Mouse (Mus musculus): Measurements from ENCODE around the gene Nlrp9a. TPM values are rescaled to one million over a fixed set of nuclear protein-coding genes. Genes with fewer than 3 reads are reported as not detected.
"Not testable (repeated sequence)": the region's sequence is repeated elsewhere in the genome, so short reads cannot be mapped to it uniquely, and the experiment has no call there.

Nlrp9a gene
- polyA plus RNA-seq (2015; fragmentation: Nextera tagmentation; extraction: Ambion mirVana) = not detected in 2 replicates

- WGBS = 76% methylated on average over 2 of the region's 2 CpGs
- not testable (repeated sequence) for H3K27me3 ChIP-seq
Measured at GRCm38 (mm10) chr7:26534723-26535122, at the start of gene Nlrp9a. Gene Nlrp9a (plus strand): TSS chr7:26535023.

GRCm38 (mm10) chr7:26489514-26489913 lies 45.3 kb upstream of the Nlrp9a start:
- ATAC-seq (ENCODE audit: low FRiP score); H3K27ac ChIP-seq: not testable (repeated sequence)
- 81% methylated on average over 18 of the region's 18 CpGs for WGBS

More at GRCm38 (mm10) chr7:26534723-26535122, at the start of gene Nlrp9a:
- not testable (repeated sequence) for H3K9me3 ChIP-seq; H3K27ac ChIP-seq; H3K9ac ChIP-seq; H3K4me3 ChIP-seq; H3K4me1 ChIP-seq (replicated peaks); H3K4me2 ChIP-seq; ATAC-seq (ENCODE audit: low FRiP score); H3K36me3 ChIP-seq

DNA sequence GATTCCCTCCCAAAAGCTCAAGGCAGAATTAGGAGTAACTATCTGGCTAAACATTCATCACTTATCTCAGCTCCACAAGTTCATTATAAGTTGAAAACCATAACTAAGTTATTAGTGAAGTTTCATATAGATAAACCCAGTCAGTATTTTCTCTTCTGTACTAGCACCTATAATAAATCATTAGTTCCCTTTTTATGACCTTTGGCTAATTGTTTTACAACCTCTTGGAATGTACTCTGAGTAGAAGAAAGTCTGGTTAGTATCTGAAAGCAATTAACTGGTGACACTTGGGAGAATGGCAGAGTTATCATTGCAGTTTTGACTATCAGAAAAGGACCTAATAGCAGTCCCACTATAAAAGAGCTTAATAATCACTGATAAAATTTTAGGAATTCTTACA lies 54.3 kb downstream of the Nlrp9a start:
- no peaks in the 10 kb centered on the region for H3K36me3 ChIP-seq
- H3K27me3 ChIP-seq = no peaks in the 10 kb centered on the region
- H3K9ac ChIP-seq = no peak overlapping the region
- no peaks in the 10 kb centered on the region for H3K9me3 ChIP-seq
- H3K4me1 ChIP-seq (replicated peaks) = no peaks in the 10 kb centered on the region
- no peak for ATAC-seq (ENCODE audit: low FRiP score)
- H3K4me2 ChIP-seq = no peak overlapping the region
- H3K27ac ChIP-seq = no peak overlapping the region
- no peak overlapping the region for H3K4me3 ChIP-seq

More at GRCm38 (mm10) chr7:26489514-26489913, 45.3 kb upstream of the Nlrp9a start:
- not testable (repeated sequence) for H3K9ac ChIP-seq; H3K36me3 ChIP-seq; H3K9me3 ChIP-seq; H3K27me3 ChIP-seq; H3K4me3 ChIP-seq; H3K4me2 ChIP-seq; H3K4me1 ChIP-seq (replicated peaks)

- no peak overlapping the region for H3K27ac ChIP-seq
- H3K4me3 ChIP-seq = no peak overlapping the region
Measured at GRCm38 (mm10) chr7:26589774-26590173, 55.0 kb downstream of the Nlrp9a start.

GRCm38 (mm10) chr7:26618364-26618763 lies 83.5 kb downstream of the Nlrp9a start, which contains the start of gene Vmn1r185:
Gene Vmn1r185 (minus strand): TSS chr7:26618464.
- 77% methylated on average over 1 of the region's 1 CpGs for WGBS
- H3K4me2 ChIP-seq; H3K9ac ChIP-seq; H3K4me3 ChIP-seq; H3K36me3 ChIP-seq; H3K4me1 ChIP-seq (replicated peaks); H3K27me3 ChIP-seq; H3K27ac ChIP-seq; ATAC-seq (ENCODE audit: low FRiP score); H3K9me3 ChIP-seq: not testable (repeated sequence)

More at GRCm38 (mm10) chr7:26589774-26590173, 55.0 kb downstream of the Nlrp9a start:
- Histone ChIP-seq H3K9me3 (no peaks in the 10 kb centered on the region), H3K4me2 (no peak overlapping the region), H3K36me3 (no peaks in the 10 kb centered on the region), H3K27me3 (no peaks in the 10 kb centered on the region), H3K9ac (no peak overlapping the region), H3K4me1 (replicated peaks) (no peaks in the 10 kb centered on the region)
- no peak for ATAC-seq (ENCODE audit: low FRiP score)
- 70% methylated on average over 1 of the region's 1 CpGs for WGBS

Small RNAs within 50 kb of the gene (microRNA-seq; reads per million reads assigned to microRNA genes)
- not detected for gene Gm25947

Other genes with a start within 250 kb of the Nlrp9a start
- not detected in 2 replicates for gene Cyp2a4, start 227.9 kb upstream of the Nlrp9a start, polyA plus RNA-seq (2015; fragmentation: Nextera tagmentation; extraction: Ambion mirVana)
- not detected in 2 replicates for gene Nlrp9c, start 131.3 kb upstream of the Nlrp9a start, polyA plus RNA-seq (2015; fragmentation: Nextera tagmentation; extraction: Ambion mirVana)
- not detected in 2 replicates for gene Nlrp4a, start 99.9 kb upstream of the Nlrp9a start, polyA plus RNA-seq (2015; fragmentation: Nextera tagmentation; extraction: Ambion mirVana)
- gene Vmn1r185, start 83.4 kb downstream of the Nlrp9a start, polyA plus RNA-seq (2015; fragmentation: Nextera tagmentation; extraction: Ambion mirVana) = not detected in 2 replicates
- gene Cyp2b23, start 151.4 kb downstream of the Nlrp9a start, polyA plus RNA-seq (2015; fragmentation: Nextera tagmentation; extraction: Ambion mirVana) = not detected in 2 replicates
- 0.40 and 0.53 TPM in 2 replicates for gene Cyp2b19, start 222.1 kb downstream of the Nlrp9a start, polyA plus RNA-seq (2015; fragmentation: Nextera tagmentation; extraction: Ambion mirVana)

Data from hindbrain, embryonic 13.5 days (tissue).